Mouse (Mus musculus): ENCODE results near the gene Gpatch8. TPM values are rescaled to one million over a fixed set of nuclear protein-coding genes. Genes with fewer than 3 reads are reported as not detected.

Gpatch8 gene
- polyA plus RNA-seq, 1 experiment: 26.3 TPM

DNA sequence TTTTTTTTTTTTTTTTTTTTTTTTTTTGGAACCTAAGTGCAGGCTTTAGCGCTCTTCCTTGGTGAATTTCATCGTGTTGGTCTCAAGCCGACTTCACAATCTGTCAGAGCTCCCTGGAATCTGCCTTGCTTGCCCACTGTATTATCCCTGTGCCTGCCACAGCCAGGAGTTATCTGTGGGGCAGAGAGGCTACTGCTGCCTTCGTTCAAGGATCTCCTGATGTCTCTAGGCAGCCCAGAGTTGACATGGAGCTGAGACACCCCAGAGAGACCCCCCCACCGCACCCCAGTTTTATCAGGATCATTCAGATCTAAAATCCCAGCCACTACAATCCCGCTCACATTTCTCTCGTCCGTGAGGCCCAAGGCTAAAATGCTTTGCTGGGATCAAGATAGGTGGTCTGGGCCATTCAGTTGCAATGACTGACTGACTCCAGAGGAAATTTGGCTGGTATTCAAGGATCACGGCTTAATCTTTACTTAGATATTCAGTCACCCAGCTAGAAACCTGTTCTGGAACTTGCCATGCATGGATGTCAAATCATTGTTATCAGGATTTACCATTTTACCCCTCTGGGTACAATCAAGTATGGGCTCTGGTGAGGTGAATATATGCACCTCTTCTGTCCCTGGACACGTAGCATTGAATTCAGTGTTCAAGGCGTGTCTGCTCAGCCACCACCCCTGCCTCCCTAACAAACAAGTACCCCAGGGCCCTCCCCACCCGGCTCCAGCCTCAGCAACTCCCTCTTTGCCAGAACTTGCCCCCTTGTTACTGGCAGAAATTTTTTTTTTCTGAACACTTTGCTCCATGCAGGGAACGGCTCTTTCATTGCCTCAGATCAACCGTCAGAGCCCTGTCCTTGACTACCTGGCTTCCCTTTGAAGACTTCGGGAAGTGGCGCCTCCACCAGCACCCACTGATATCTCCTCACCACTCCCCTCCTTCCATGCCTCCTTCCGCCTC lies 106.9 kb downstream of the Gpatch8 start:
- peaks cover 8% of the 10 kb centered on the region for H3K4me1 ChIP-seq (ENCODE audit: control insufficient read depth, insufficient read depth, insufficient read length, low read length)
- no peak overlapping the region for H3K4me3 ChIP-seq (ENCODE audit: low read depth, low read length)
- TF ChIP-seq POLR2A (IDR thresholded peaks at IDR 0.05; ENCODE audit: low read depth, low read length) (no peak), CTCF (IDR thresholded peaks at IDR 0.05; ENCODE audit: extremely low read depth, insufficient read length, insufficient replicate concordance, low read depth, low read length) (no peak)
- H3K36me3 ChIP-seq (ENCODE audit: control insufficient read depth, insufficient read depth, low read length): no peaks in the 10 kb centered on the region
- no peak overlapping the region for H3K27ac ChIP-seq (ENCODE audit: insufficient read depth, low read depth, low read length)
- H3K27me3 ChIP-seq (ENCODE audit: control insufficient read depth, insufficient read depth, low read length): peaks cover 35% of the 10 kb centered on the region
- 32% methylated on average over 17 of the region's 17 CpGs for WGBS

DNA sequence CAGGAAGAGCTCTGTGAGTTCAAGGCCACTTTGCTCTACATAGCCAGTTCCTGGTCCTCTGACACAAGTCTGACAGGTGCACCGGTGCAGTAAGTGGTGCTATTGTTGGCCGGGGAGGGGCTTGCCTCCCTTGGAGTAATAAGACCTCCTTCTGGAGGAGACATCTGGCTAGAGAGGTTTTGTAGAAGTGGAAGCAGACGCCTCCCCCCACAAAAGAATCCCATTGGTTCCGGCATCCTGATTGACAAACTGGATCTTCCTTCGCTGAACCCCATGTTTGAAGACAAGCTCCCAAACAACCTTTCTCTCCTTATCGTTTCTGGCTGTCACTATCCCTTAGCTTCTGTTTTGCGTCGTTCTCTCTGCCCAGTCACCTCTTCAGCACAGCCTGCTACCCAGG lies 107.9 kb downstream of the Gpatch8 start:
- TF ChIP-seq POLR2A (IDR thresholded peaks at IDR 0.05; ENCODE audit: low read depth, low read length) (no peak), CTCF (IDR thresholded peaks at IDR 0.05; ENCODE audit: extremely low read depth, insufficient read length, insufficient replicate concordance, low read depth, low read length) (no peak)
- Histone ChIP-seq H3K27me3 (ENCODE audit: control insufficient read depth, insufficient read depth, low read length) (peaks cover 35% of the 10 kb centered on the region), H3K4me3 (ENCODE audit: low read depth, low read length) (no peak overlapping the region), H3K27ac (ENCODE audit: insufficient read depth, low read depth, low read length) (no peak overlapping the region), H3K36me3 (ENCODE audit: control insufficient read depth, insufficient read depth, low read length) (no peaks in the 10 kb centered on the region), H3K4me1 (ENCODE audit: control insufficient read depth, insufficient read depth, insufficient read length, low read length) (peaks cover 8% of the 10 kb centered on the region)
- WGBS: 19% methylated on average over 8 of the region's 8 CpGs

- peaks cover 35% of the 10 kb centered on the region for H3K27me3 ChIP-seq (ENCODE audit: control insufficient read depth, insufficient read depth, low read length)
- H3K4me3 ChIP-seq (ENCODE audit: low read depth, low read length): peak within 1 kb of the TSS; percentile 61
- H3K4me1 ChIP-seq (ENCODE audit: control insufficient read depth, insufficient read depth, insufficient read length, low read length): peaks cover 8% of the 10 kb centered on the region
- H3K36me3 ChIP-seq (ENCODE audit: control insufficient read depth, insufficient read depth, low read length): no peaks in the 10 kb centered on the region
- no peak for TF ChIP-seq POLR2A (IDR thresholded peaks at IDR 0.05; ENCODE audit: low read depth, low read length)
- peak; percentile 67 for TF ChIP-seq CTCF (IDR thresholded peaks at IDR 0.05; ENCODE audit: extremely low read depth, insufficient read length, insufficient replicate concordance, low read depth, low read length)
- no peak within 1 kb of the TSS for H3K27ac ChIP-seq (ENCODE audit: insufficient read depth, low read depth, low read length)
- under 1% methylated on average over 40 of the region's 40 CpGs for WGBS
Observed at GRCm38 (mm10) chr11:102447497-102447896, 108.7 kb downstream of the Gpatch8 start, which contains the start of gene Fam171a2. Fam171a2 (minus strand) TSS chr11:102447682.

DNA sequence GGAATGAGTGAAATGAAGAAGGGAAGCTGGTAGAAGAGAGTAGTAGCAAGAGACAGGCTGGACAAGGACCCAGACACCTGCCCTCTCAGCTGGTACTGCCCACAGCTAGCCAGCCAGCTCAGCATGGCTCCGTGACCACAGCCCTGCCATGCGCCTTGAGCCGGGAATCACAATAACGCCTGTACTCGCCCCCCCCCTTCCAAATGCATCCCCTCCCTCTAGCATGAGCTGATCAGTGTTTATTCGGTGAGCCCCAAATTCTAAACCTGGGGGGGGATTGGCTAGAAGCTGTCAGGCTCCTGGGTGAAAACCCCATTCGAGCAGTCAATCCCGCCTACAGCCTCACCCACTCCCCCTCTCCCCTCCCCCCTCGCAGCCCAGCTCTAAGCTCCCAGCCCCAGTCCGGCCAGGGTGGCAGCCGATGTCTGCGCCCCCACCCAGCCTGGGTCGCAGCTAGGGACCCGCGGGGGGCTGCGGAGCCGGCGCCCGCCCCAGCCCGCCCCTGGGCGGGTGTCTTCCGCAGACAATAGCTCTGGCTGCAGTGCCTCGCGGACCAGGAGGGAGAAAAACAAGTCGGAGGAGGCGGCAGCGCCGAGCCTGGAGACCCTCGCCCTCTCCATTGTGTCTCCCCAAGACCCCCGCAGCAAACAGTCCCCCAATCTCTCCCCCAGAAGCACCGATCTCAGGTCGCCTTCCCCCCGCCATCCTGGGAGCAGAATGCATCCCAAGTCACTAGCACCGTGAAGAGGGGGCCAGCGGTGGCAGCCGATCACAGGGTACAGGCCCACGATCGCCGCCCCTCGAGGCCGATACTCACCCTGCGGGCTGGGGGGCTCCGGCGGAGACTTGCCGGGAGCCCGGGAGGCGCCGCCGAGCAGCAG lies 109.4 kb downstream of the Gpatch8 start:
- peak overlapping the region; percentile 61 for H3K4me3 ChIP-seq (ENCODE audit: low read depth, low read length)
- no peak overlapping the region for H3K27ac ChIP-seq (ENCODE audit: insufficient read depth, low read depth, low read length)
- TF ChIP-seq CTCF (IDR thresholded peaks at IDR 0.05; ENCODE audit: extremely low read depth, insufficient read length, insufficient replicate concordance, low read depth, low read length): no peak
- no peak for TF ChIP-seq POLR2A (IDR thresholded peaks at IDR 0.05; ENCODE audit: low read depth, low read length)
- H3K4me1 ChIP-seq (ENCODE audit: control insufficient read depth, insufficient read depth, insufficient read length, low read length): peaks cover 8% of the 10 kb centered on the region
- no peaks in the 10 kb centered on the region for H3K36me3 ChIP-seq (ENCODE audit: control insufficient read depth, insufficient read depth, low read length)
- under 1% methylated on average over 49 of the region's 49 CpGs for WGBS
- H3K27me3 ChIP-seq (ENCODE audit: control insufficient read depth, insufficient read depth, low read length): peaks cover 35% of the 10 kb centered on the region

GRCm38 (mm10) chr11:102445891-102446361 lies 110.3 kb downstream of the Gpatch8 start:
- no peak for TF ChIP-seq POLR2A (IDR thresholded peaks at IDR 0.05; ENCODE audit: low read depth, low read length)
- no peak for TF ChIP-seq CTCF (IDR thresholded peaks at IDR 0.05; ENCODE audit: extremely low read depth, insufficient read length, insufficient replicate concordance, low read depth, low read length)
- Histone ChIP-seq H3K4me3 (ENCODE audit: low read depth, low read length) (peak overlapping the region; percentile 61), H3K27ac (ENCODE audit: insufficient read depth, low read depth, low read length) (no peak overlapping the region), H3K4me1 (ENCODE audit: control insufficient read depth, insufficient read depth, insufficient read length, low read length) (peaks cover 8% of the 10 kb centered on the region), H3K36me3 (ENCODE audit: control insufficient read depth, insufficient read depth, low read length) (no peaks in the 10 kb centered on the region), H3K27me3 (ENCODE audit: control insufficient read depth, insufficient read depth, low read length) (peaks cover 35% of the 10 kb centered on the region)
- 26% methylated on average over 7 of the region's 7 CpGs for WGBS

DNA sequence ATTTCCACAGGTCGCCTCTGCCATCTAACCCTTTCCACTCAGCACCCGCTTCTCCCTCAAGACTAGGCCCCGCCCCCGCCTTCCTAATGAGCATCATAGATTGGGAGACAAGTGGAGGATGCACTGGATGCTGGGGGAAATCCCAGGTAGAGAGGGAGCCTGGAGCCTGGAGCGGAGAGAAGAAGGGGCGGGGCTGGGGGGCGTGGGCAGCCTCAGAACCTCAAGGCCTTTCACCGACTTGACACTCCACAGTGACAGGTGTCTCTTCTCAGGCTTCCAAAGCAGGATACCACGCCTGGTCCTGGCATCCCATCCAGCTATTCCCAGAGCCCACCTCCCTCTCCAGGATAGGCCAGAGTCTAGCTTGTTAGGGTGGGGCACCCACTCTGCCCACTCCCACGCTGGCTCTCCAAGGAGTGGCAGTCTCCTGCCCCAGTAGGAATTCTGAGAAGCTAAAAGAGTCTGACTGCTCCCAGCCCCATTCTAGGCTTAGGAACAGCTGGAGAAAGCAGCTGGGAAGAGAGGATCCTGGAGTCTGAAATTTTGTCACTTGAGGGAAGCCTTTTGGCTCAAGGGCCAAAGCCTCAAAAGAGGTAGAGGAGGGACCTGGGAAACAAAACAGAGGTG lies 110.8 kb downstream of the Gpatch8 start:
- peaks cover 8% of the 10 kb centered on the region for H3K4me1 ChIP-seq (ENCODE audit: control insufficient read depth, insufficient read depth, insufficient read length, low read length)
- H3K27me3 ChIP-seq (ENCODE audit: control insufficient read depth, insufficient read depth, low read length): peaks cover 33% of the 10 kb centered on the region
- WGBS: 22% methylated on average over 10 of the region's 10 CpGs
- no peaks in the 10 kb centered on the region for H3K36me3 ChIP-seq (ENCODE audit: control insufficient read depth, insufficient read depth, low read length)
- no peak overlapping the region for H3K4me3 ChIP-seq (ENCODE audit: low read depth, low read length)
- H3K27ac ChIP-seq (ENCODE audit: insufficient read depth, low read depth, low read length): no peak overlapping the region
- no peak for TF ChIP-seq CTCF (IDR thresholded peaks at IDR 0.05; ENCODE audit: extremely low read depth, insufficient read length, insufficient replicate concordance, low read depth, low read length)
